Mouse (Mus musculus): ENCODE measurements around the gene Gm17349.

DNA sequence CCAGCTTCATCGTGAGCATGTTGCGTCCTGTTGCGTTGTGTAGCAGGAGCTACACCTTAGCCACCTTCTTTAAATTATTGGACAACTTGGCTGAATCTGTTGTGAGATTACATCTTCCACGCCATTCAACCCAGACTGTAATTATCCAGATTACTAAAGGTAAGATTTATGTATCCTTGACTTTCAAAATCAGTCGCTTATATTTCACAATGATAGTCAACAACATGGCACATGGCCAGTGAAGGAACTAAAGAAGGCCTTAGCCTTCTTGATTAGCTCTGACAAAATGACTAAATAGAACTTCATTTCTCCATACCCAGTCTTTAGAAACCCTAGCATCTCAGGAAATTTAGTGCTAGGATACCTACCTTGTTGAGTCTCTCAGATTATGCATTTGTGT, 27.9 kb upstream of the Gm17349 start:
- no peak for TF ChIP-seq CTCF (IDR thresholded peaks at IDR 0.05; ENCODE audit: control insufficient read depth, insufficient read depth, insufficient replicate concordance, low read depth, low read length)
- TF ChIP-seq POLR2A (IDR thresholded peaks at IDR 0.05; ENCODE audit: control insufficient read depth, low read depth, low read length), result no peak

Data from testis, adult 2 months (tissue).